8 mouse cellular contexts compared by ENCODE assay signal in the genomic region with DNA sequence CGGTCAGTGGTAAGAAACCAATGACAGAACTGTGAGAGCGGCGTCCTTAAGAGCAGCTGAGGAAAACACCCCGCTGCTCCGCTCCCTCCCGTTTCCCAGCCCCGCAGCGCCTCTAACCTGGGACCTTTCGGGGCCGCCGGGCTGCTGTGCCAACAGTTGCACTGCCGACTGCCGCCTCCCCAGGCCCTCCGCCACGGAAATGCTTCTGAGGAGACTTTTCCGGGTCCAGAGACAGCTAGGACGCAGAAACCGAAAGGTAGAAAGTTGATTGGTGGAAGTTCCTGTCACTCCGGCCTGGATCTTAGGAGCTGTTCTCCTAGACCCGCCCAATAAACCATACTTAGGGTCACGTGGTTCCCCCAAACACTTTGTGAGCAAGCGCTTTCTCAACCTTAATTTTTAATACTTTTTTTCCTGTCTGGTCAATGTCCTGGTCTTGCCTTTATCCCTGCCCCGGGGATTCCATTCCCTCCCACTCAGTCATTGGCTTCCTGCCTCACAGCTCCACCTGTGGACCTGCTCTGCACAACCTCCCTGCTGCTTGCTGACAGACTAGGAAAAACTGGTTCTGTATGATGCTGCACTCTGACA. TPM values are rescaled to one million over a fixed set of nuclear protein-coding genes. Genes with fewer than 3 reads are reported as not detected.
DNase-seq lines count a peak whose midpoint lies in the region; ATAC-seq and TF ChIP-seq lines count a peak whose summit lies in the region.
"Not testable (repeated sequence)": the region's sequence is repeated elsewhere in the genome, so short reads cannot be mapped to it uniquely, and the experiment has no call there.

A gene (minus strand): TSS at position 195 of the 591 bp plus-strand sequence.

- H3K27ac ChIP-seq in forebrain, embryonic 12.5 days: not testable (repeated sequence)
- H3K27ac ChIP-seq in heart, postnatal 0 days (ENCODE audit: low read depth): peak within 1 kb of the TSS; percentile 85
- H3K27ac ChIP-seq in liver, embryonic 16.5 days (ENCODE audit: low read length): peak within 1 kb of the TSS; percentile 70; the same call in 1 of the 2 replicates
- peak within 1 kb of the TSS; percentile 81; the same call in 1 of the 2 replicates for H3K27ac ChIP-seq in neural tube, embryonic 13.5 days (replicated peaks)
- H3K27ac ChIP-seq in testis, adult 2 months (ENCODE audit: control insufficient read depth, insufficient read depth, low read depth, low read length): peak within 1 kb of the TSS; percentile 66; the same call in 1 of the 2 replicates

- peak within 1 kb of the TSS; percentile 69 for H3K9ac ChIP-seq in forebrain, embryonic 12.5 days
- H3K9ac ChIP-seq in heart, postnatal 0 days (replicated peaks; ENCODE audit: low read depth, low read length): peak within 1 kb of the TSS; percentile 64
- H3K9ac ChIP-seq in liver, embryonic 16.5 days (ENCODE audit: low read depth, low read length): peak within 1 kb of the TSS; percentile 74
- peak within 1 kb of the TSS; percentile 76 for H3K9ac ChIP-seq in neural tube, embryonic 13.5 days

- DNase-seq in c-Kit-positive CD71-positive TER-119-positive erythroid progenitor cells, embryonic 14.5 days (ENCODE audit: low spot score): peak; percentile 93
- DNase-seq in heart, postnatal 0 days (ENCODE audit: low spot score): peak; percentile 91
- DNase-seq in kidney, postnatal 4 days: peak; percentile 88 to 95

- H3K4me1 ChIP-seq in E14TG2a.4 (replicated peaks; ENCODE audit: low read depth, low read length); forebrain, embryonic 12.5 days; heart, postnatal 0 days (ENCODE audit: control insufficient read depth, insufficient read depth); liver, embryonic 16.5 days (ENCODE audit: control insufficient read depth, low read depth, low read length); neural tube, embryonic 13.5 days (replicated peaks); testis, adult 2 months (ENCODE audit: control insufficient read depth, insufficient read depth, low read length): not testable (repeated sequence)

- not testable (repeated sequence) for H3K27me3 ChIP-seq in E14TG2a.4 (ENCODE audit: insufficient read depth, low read length); forebrain, embryonic 12.5 days; heart, postnatal 0 days (ENCODE audit: control insufficient read depth, insufficient read depth, low read length); liver, embryonic 16.5 days (ENCODE audit: control insufficient read depth, insufficient read depth, low read depth, low read length); neural tube, embryonic 13.5 days; testis, adult 2 months (ENCODE audit: control insufficient read depth, insufficient read depth, low read length)

- H3K9me3 ChIP-seq in E14TG2a.4 (ENCODE audit: low read length); forebrain, embryonic 12.5 days; heart, postnatal 0 days (replicated peaks; ENCODE audit: control insufficient read depth, low read length); liver, embryonic 16.5 days (replicated peaks; ENCODE audit: control insufficient read depth, low read length); neural tube, embryonic 13.5 days: not testable (repeated sequence)

- peak; percentile 100 for ATAC-seq in forebrain, embryonic 12.5 days (ENCODE audit: low FRiP score)
- ATAC-seq in heart, postnatal 0 days (ENCODE audit: insufficient read depth, low read depth): peak; percentile 99
- ATAC-seq in liver, embryonic 16.5 days (ENCODE audit: low read depth): peak; percentile 99
- ATAC-seq in neural tube, embryonic 13.5 days (ENCODE audit: low read depth): peak; percentile 100

- TF ChIP-seq POLR2A in testis, adult 2 months (IDR thresholded peaks at IDR 0.05; ENCODE audit: control insufficient read depth, low read depth, low read length): not testable (repeated sequence)

- TF ChIP-seq EP300 in heart, postnatal 0 days (IDR thresholded peaks at IDR 0.05; ENCODE audit: low read depth): not testable (repeated sequence)

- H3K4me3 ChIP-seq in E14TG2a.4 (replicated peaks; ENCODE audit: low read length): peak within 1 kb of the TSS; percentile 84
- H3K4me3 ChIP-seq in forebrain, embryonic 12.5 days (replicated peaks): peak within 1 kb of the TSS; percentile 60
- peak within 1 kb of the TSS; percentile 78 for H3K4me3 ChIP-seq in heart, postnatal 0 days (ENCODE audit: low read depth, low read length)
- peak within 1 kb of the TSS; percentile 71 for H3K4me3 ChIP-seq in liver, embryonic 16.5 days (ENCODE audit: low read depth, low read length)
- peak within 1 kb of the TSS; percentile 63 for H3K4me3 ChIP-seq in neural tube, embryonic 13.5 days
- H3K4me3 ChIP-seq in testis, adult 2 months (ENCODE audit: control insufficient read depth, low read depth, low read length): peak within 1 kb of the TSS; percentile 91

- TF ChIP-seq CTCF in E14TG2a.4 (conservative IDR thresholded peaks at IDR 0.05; ENCODE audit: low read length); testis, adult 2 months (IDR thresholded peaks at IDR 0.05; ENCODE audit: control insufficient read depth, insufficient read depth, insufficient replicate concordance, low read depth, low read length): not testable (repeated sequence)
- peak; percentile 31 for TF ChIP-seq CTCF in heart, postnatal 0 days (IDR thresholded peaks at IDR 0.05; ENCODE audit: low read depth)

- H3K36me3 ChIP-seq in E14TG2a.4 (ENCODE audit: insufficient read depth, low read length); forebrain, embryonic 12.5 days (replicated peaks); heart, postnatal 0 days (replicated peaks; ENCODE audit: control insufficient read depth, insufficient read depth, low read length); liver, embryonic 16.5 days (ENCODE audit: control insufficient read depth, insufficient read depth); neural tube, embryonic 13.5 days; testis, adult 2 months (ENCODE audit: control insufficient read depth, insufficient read depth, low read length): not testable (repeated sequence)

- WGBS in forebrain, embryonic 12.5 days: 0% methylated on average over 23 of the region's 23 CpGs
- WGBS in heart, postnatal 0 days: under 1% methylated on average over 23 of the region's 23 CpGs
- under 1% methylated on average over 23 of the region's 23 CpGs for WGBS in liver, embryonic 16.5 days (ENCODE audit: insufficient replicate concordance)
- WGBS in neural tube, embryonic 13.5 days: under 1% methylated on average over 23 of the region's 23 CpGs

- H3K4me2 ChIP-seq in forebrain, embryonic 12.5 days: peak within 1 kb of the TSS; percentile 56
- H3K4me2 ChIP-seq in heart, postnatal 0 days (ENCODE audit: low read depth, low read length): peak within 1 kb of the TSS; percentile 56
- H3K4me2 ChIP-seq in liver, embryonic 16.5 days (ENCODE audit: low read depth, low read length): peak within 1 kb of the TSS; percentile 64
- H3K4me2 ChIP-seq in neural tube, embryonic 13.5 days: peak within 1 kb of the TSS; percentile 58

RNA-seq across cellular contexts. Expression of the gene that starts here (rescaled TPM):
- polyA plus RNA-seq in forebrain, embryonic 12.5 days (2016; fragmentation: Nextera tagmentation; extraction: Ambion mirVana): 3.4 and 3.7 TPM in 2 replicates
- 0.15 and 2.6 TPM in 2 replicates for total RNA-seq in heart, postnatal 0 days (2014; rRNA removed; ENCODE audit: low replicate concordance)
- 1.8 and 1.9 TPM in 2 replicates for polyA plus RNA-seq in heart, postnatal 0 days (2015; fragmentation: Nextera tagmentation; extraction: Ambion mirVana)
- 0.71 and 0.82 TPM in 2 replicates for polyA plus RNA-seq in liver, embryonic 16.5 days (2015; fragmentation: Nextera tagmentation; extraction: Ambion mirVana)
- 3.8 and 4.5 TPM in 2 replicates for polyA plus RNA-seq in neural tube, embryonic 13.5 days (2015; fragmentation: Nextera tagmentation; extraction: Ambion mirVana)
- polyA plus RNA-seq in testis, adult 2 months (2012; rRNA removed): 0.11 and 0.25 TPM in 2 replicates

Comparison
In these comparisons a context has a peak if more than half of its experiments do, and no peak if none do; other contexts are left out.
1. Peak in ATAC-seq, H3K4me3 ChIP-seq, H3K27ac ChIP-seq, H3K9ac ChIP-seq and H3K4me2 ChIP-seq in liver, embryonic 16.5 days; RNA of the gene not detected or under 1 TPM.